Mouse (Mus musculus) limb, embryonic 15.5 days (tissue): ENCODE results near the gene Rora. TPM values are rescaled to one million over a fixed set of nuclear protein-coding genes. Genes with fewer than 3 reads are reported as not detected.

Experiments used
- ATAC-seq: fragments of 200-750 bp; cut with Nextera tagmentation; 2 replicates; pipeline ENCODE4 v1.8.0; 2017; ENCODE audit warnings: low read depth, moderate TSS enrichment; ENCODE audit not compliant: insufficient number of reproducible peaks, low FRiP score, low TSS enrichment
- H3K27ac ChIP-seq: fragments of 300-500 bp; sonication (generic); 2 replicates; pipeline ENCODE4 v1.5.1; 2015; ENCODE audit warnings: moderate library complexity, mild to moderate bottlenecking, inconsistent platforms
- H3K27me3 ChIP-seq: fragments of 300-500 bp; sonication (generic); 2 replicates; pipeline ENCODE4 v1.6.1; 2015; ENCODE audit warnings: inconsistent platforms
- H3K36me3 ChIP-seq: fragments of 300-500 bp; sonication (generic); 2 replicates; pipeline ENCODE4 v1.6.1; 2015; ENCODE audit warnings: inconsistent platforms
- H3K4me1 ChIP-seq: fragments of 300-500 bp; sonication (generic); 2 replicates; pipeline ENCODE4 v1.6.1; 2015; ENCODE audit warnings: inconsistent platforms
- H3K4me2 ChIP-seq: fragments of 300-500 bp; sonication (generic); 2 replicates; pipeline ENCODE4 v1.6.1; 2015; ENCODE audit warnings: mild to moderate bottlenecking, inconsistent platforms
- H3K4me3 ChIP-seq: fragments of 300-500 bp; sonication (generic); 2 replicates; pipeline ENCODE4 v1.5.1; 2015; ENCODE audit warnings: mild to moderate bottlenecking, inconsistent platforms
- H3K9ac ChIP-seq: fragments of 300-500 bp; sonication (generic); 2 replicates; pipeline ENCODE4 v1.6.1; 2015; ENCODE audit warnings: inconsistent platforms
- H3K9me3 ChIP-seq: fragments of 300-500 bp; sonication (generic); 2 replicates; pipeline ENCODE4 v1.6.1; 2016; ENCODE audit warnings: inconsistent platforms
- WGBS: fragments of 180-500 bp; shearing (Covaris S2); methylation state at CpG from one replicate; pipeline ENCODE4 v1.1.7; 2015; 5-methylcytosine and 5-hydroxymethylcytosine counted together
- polyA plus RNA-seq: library from polyadenylated mRNA; unstranded; fragments of >200 nt; fragmentation: Nextera tagmentation; extraction: Ambion mirVana; gene quantifications from 2 replicates; pipeline ENCODE4 v1.2.1, GENCODE M21; 2015

Rora gene
- polyA plus RNA-seq, 1 experiment from 2014 or later = 25.4 TPM

DNA sequence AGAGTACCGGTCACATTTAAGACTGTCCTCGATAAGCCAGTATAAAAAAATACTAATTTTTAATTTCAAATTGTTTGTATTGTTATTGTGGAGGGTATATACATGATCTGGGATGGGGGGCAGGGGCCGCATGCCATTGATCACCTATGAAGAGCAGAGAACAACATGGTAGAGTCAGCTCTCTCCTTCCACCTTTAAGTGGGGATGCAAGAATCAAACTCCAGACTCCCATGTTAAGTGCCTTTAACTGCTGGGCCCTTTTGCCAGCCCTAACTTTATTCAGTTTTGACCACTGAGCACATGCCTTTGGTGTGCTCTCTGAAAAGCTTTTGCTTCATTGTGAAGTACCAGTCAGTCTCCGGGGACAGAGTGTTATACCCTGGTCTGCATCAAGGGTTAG lies 650.4 kb downstream of the Rora start:
- 92% methylated on average over 4 of the region's 4 CpGs for WGBS
- no peak overlapping the region for H3K9ac ChIP-seq
- peaks cover 35% of the 10 kb centered on the region for H3K4me1 ChIP-seq
- no peaks in the 10 kb centered on the region for H3K9me3 ChIP-seq
- ATAC-seq = no peak
- no peak overlapping the region for H3K4me3 ChIP-seq
- H3K27ac ChIP-seq = no peak overlapping the region
- H3K36me3 ChIP-seq = no peaks in the 10 kb centered on the region
- H3K4me2 ChIP-seq = no peak overlapping the region
- H3K27me3 ChIP-seq = peaks cover 3% of the 10 kb centered on the region; the same call in 1 of the 2 replicates

DNA sequence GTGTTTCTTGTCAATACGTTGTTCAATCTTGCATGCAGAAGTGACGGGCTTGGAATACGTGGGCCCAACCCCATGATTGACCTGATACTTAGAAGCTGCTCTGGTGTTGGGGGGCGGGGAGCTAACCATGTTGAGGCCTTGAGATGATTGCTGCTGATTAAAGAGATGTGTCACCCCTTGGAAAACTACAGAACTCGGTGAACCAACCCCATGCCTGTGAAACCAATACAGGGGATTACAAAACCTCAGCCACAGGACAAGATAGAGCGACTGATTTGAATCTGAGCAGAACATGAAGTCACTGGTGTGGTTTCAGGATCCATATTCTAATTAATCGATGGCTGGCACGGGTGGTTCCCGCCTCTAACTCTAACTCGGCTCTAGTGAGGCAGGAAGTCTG lies 650.9 kb downstream of the Rora start:
- Histone ChIP-seq H3K27ac (no peak overlapping the region), H3K9ac (no peak overlapping the region), H3K4me1 (peaks cover 35% of the 10 kb centered on the region), H3K9me3 (no peaks in the 10 kb centered on the region), H3K27me3 (peaks cover 3% of the 10 kb centered on the region; the same call in 1 of the 2 replicates), H3K4me2 (no peak overlapping the region), H3K4me3 (no peak overlapping the region), H3K36me3 (no peaks in the 10 kb centered on the region)
- WGBS = 63% methylated on average over 10 of the region's 10 CpGs
- ATAC-seq = no peak

DNA sequence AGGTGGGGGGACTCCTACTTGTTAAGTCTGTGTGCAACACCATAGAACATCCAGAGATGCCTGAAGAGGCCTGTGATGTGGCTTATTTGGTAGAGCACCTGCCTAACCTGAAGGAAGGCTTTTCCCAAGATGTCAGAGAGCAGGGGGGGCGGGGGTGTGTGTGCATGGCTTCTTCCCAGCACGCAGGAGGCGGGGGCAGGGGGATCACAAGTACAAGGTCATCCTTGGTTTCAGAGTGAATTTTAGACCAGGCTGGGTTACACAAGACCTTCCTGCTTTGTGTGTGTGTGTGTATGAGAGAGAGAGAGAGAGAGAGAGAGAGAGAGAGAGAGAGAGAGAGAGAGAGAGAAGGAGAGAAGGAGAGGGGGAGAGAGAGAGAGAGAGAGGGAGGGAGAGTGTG lies 651.4 kb downstream of the Rora start:
- 76% methylated on average over 3 of the region's 3 CpGs for whole genome bisulfite sequencing
- Histone ChIP-seq H3K27ac (no peak overlapping the region), H3K4me2 (no peak overlapping the region), H3K9ac (no peak overlapping the region), H3K36me3 (no peaks in the 10 kb centered on the region), H3K27me3 (no peaks in the 10 kb centered on the region), H3K4me1 (peaks cover 33% of the 10 kb centered on the region), H3K9me3 (no peaks in the 10 kb centered on the region), H3K4me3 (no peak overlapping the region)
- no peak for ATAC-seq

DNA sequence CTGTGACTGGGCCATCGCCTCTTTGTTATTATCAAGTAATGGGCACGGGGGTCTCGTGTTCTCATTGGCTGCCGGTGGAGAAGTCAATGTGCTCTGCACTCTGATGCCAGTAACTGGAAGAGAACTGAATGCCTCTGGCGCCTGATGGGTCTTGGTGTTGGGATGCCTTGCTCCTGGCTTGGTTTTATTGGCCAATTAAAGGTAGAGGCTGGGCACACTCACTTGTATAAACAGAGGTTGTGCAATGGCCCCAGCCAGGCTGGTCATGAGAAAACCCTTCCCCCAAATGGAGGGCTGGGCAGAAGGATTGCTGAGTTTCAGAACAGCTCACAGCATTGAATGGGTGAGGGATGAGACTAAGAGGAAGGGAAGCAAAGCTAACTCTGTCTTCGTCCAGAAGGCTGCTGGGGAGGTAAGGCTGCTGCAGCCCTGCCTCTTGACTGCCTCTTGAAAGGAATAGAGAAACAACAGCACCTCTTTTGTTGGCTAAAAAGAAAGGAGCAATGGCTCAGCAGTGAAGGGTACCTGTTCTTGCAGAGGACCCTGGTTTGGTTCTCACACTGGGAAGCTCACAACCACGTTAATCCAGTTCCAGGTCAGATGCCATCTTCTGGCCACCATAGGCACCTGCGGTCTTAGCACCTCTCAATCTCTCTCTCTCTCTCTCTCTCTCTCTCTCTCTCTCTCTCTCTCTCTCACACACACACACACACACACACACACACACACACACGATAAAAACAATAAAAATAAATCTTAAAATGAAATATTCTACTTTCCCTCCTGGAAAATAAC lies 653.3 kb downstream of the Rora start:
- no peaks in the 10 kb centered on the region for H3K9me3 ChIP-seq
- no peak overlapping the region for H3K4me2 ChIP-seq
- H3K36me3 ChIP-seq = no peaks in the 10 kb centered on the region
- H3K27ac ChIP-seq = no peak overlapping the region
- no peak for ATAC-seq
- 0 out of 2 replicates have a peak, but pooled peaks cover 2% of the 10 kb centered on the region for H3K27me3 ChIP-seq
- WGBS = 58% methylated on average over 9 of the region's 9 CpGs
- H3K4me3 ChIP-seq = no peak overlapping the region
- peaks cover 26% of the 10 kb centered on the region for H3K4me1 ChIP-seq
- H3K9ac ChIP-seq = no peak overlapping the region

DNA sequence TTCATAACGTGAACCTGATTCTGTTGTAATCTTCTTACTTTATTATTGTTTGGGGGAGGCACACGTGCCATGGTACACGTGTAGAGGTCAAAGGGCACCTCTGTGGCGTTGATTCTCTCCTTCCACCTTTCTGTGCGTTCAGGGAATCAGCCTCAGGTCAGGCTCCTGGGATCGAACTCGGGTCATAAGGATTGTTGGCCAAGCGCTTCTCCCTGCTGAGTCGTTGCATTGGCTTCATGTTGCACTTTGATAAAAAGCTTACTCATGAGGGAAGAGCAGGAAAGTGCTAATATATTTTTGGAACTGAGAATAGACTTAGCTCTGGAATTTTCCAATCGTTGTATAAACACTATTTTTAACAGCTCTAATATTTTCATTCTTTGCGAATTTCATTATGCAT lies 654.4 kb downstream of the Rora start:
- no peaks in the 10 kb centered on the region for H3K36me3 ChIP-seq
- H3K9ac ChIP-seq = no peak overlapping the region
- H3K4me2 ChIP-seq = no peak overlapping the region
- H3K27ac ChIP-seq = no peak overlapping the region
- H3K27me3 ChIP-seq = 0 out of 2 replicates have a peak, but pooled peaks cover 5% of the 10 kb centered on the region
- 86% methylated on average over 11 of the region's 11 CpGs for WGBS
- H3K9me3 ChIP-seq = no peaks in the 10 kb centered on the region
- H3K4me1 ChIP-seq = peaks cover 19% of the 10 kb centered on the region
- H3K4me3 ChIP-seq = no peak overlapping the region
- no peak for ATAC-seq

DNA sequence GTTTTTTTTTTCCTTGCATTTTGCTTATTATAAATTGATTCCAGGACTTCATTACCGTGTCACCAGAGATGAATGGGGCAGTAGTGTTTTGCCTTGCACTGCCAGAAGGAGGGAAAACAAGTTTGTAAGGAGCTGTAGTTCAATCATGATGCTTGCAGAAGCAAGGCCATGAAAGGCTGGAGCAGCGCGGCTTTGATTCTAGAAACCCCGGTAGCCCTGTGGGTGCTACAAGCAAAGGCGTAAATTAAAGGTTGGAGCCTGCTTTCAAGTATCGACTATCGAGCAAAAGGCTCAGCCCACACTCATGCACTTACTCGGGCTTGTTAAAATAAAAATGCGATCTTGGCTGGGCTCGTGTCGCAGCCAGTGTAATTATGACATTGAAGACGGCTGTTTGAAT lies 656.9 kb downstream of the Rora start:
- no peak overlapping the region for H3K9ac ChIP-seq
- no peaks in the 10 kb centered on the region for H3K9me3 ChIP-seq
- 0 out of 2 replicates have a peak, but pooled peaks cover 5% of the 10 kb centered on the region for H3K27me3 ChIP-seq
- WGBS = 15% methylated on average over 12 of the region's 12 CpGs
- H3K4me2 ChIP-seq = no peak overlapping the region
- H3K4me1 ChIP-seq = peaks cover 17% of the 10 kb centered on the region
- H3K4me3 ChIP-seq = no peak overlapping the region
- H3K36me3 ChIP-seq = no peaks in the 10 kb centered on the region
- no peak for ATAC-seq
- no peak overlapping the region for H3K27ac ChIP-seq

DNA sequence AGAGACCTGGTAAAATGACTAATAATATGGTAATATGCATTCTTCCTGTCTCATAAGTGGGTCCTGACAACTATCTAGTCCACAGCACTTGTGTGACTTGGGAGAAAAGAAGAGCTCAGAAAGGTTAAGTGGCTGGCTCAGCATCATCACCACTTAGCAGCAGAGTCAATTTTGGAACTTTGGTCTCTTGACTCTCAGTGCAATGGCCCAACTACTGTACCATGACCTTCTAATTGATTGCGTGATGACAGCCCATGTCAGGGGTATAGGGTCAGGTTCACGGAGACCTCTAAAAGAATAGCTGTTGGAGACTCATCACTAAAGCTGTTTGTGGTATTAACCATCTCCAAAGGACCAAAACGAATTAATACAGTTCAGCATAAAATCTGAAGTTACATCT lies 659.7 kb downstream of the Rora start:
- Histone ChIP-seq H3K9ac (no peak overlapping the region), H3K4me1 (peaks cover 11% of the 10 kb centered on the region; the same call in 1 of the 2 replicates), H3K27ac (no peak overlapping the region), H3K36me3 (no peaks in the 10 kb centered on the region), H3K27me3 (0 out of 2 replicates have a peak, but pooled peaks cover 5% of the 10 kb centered on the region), H3K4me2 (no peak overlapping the region), H3K4me3 (no peak overlapping the region), H3K9me3 (no peaks in the 10 kb centered on the region)
- ATAC-seq = no peak
- 89% methylated on average over 3 of the region's 3 CpGs for WGBS

DNA sequence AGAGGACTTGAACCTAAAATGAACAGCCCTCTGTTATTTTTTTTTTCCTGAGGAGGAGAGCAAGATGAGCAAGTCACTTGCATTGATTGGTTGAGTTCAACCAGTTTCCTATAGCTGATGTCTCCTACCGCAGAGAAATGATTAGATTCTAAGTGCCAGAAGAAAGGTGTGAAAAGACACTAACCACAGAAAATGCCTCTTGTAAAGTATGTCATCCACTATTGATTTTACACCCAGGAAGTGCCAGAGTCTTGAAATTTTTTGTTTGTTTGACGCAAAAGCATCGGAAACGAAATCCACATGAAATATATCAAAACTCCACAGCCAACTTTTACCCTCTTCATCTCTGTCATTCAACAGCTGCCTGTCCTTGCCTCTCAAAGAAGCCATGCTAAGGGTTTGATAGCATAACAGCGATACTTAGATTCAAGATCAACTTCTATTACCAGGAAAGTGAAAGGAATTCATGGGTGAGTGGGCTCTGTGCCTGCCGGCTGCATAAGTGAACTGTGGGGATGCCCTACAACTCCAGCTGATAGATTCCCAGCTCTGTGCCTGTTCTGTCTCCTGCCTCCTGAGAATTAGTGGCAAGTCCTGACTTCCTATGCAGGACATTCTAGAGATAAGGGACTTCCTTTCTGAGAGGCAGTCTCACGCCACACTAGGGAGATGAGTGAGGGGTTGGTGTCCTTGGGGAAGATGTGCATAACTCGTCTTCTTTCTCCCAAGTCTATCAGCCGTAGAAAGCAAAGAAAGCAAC lies 661.0 kb downstream of the Rora start:
- H3K9me3 ChIP-seq = no peaks in the 10 kb centered on the region
- no peak overlapping the region for H3K4me3 ChIP-seq
- H3K36me3 ChIP-seq = no peaks in the 10 kb centered on the region
- WGBS = 85% methylated on average over 9 of the region's 9 CpGs
- no peak overlapping the region for H3K27ac ChIP-seq
- H3K4me1 ChIP-seq = peaks cover 11% of the 10 kb centered on the region; the same call in 1 of the 2 replicates
- no peak for ATAC-seq
- no peak overlapping the region for H3K9ac ChIP-seq
- 0 out of 2 replicates have a peak, but pooled peaks cover 5% of the 10 kb centered on the region for H3K27me3 ChIP-seq
- H3K4me2 ChIP-seq = no peak overlapping the region

DNA sequence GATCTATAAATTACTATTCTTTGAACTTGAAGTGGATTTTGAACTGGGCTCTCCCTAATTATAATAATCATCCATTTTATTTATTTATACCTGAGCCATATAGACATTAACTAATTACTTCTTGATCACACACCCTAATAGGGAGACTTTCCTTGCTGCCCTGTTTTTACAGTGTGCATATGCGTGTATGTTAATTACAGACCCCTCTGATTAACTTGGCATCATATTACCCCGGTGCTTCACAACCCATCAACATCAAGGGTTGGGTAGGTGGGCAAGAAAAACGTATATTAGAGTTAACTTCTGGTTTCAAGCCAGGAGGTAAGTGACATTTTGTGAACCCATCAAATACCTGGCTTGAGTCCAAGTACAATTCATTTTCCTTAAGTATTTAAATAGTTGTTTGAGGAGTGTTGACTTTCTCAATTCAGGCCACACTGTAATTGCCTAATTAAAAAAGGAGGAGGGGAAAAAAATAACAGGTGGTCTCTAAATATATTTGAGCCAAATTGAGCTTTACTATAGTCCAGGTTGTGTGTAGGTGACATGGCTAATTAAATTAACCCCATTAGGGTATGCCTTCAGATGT lies 664.0 kb downstream of the Rora start:
- Histone ChIP-seq H3K4me2 (no peak overlapping the region), H3K27me3 (no peaks in the 10 kb centered on the region), H3K27ac (no peak overlapping the region), H3K36me3 (no peaks in the 10 kb centered on the region), H3K9me3 (no peaks in the 10 kb centered on the region), H3K9ac (no peak overlapping the region), H3K4me1 (no peaks in the 10 kb centered on the region), H3K4me3 (no peak overlapping the region)
- WGBS = 34% methylated on average over 3 of the region's 3 CpGs
- ATAC-seq = no peak

DNA sequence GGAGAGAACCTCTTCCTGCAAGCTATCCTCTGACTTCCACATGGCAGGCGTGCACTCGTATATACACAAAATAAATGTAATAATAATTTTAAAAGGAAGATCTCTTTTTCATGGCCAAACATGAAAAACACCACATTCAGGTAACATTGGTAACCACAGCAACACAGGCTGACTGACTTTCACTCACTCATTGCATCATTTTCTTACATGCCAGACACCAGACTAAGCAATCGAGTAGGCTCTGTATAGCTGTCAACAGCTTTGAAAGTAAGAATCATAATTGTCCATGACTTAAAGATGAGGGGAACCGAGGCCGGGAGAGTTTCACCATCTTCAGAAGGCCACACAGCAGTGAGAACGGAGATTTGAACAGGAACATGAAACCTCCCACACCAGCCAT lies 665.8 kb downstream of the Rora start:
- Histone ChIP-seq H3K4me3 (no peak overlapping the region), H3K27me3 (no peaks in the 10 kb centered on the region), H3K9ac (no peak overlapping the region), H3K36me3 (no peaks in the 10 kb centered on the region), H3K4me2 (no peak overlapping the region), H3K27ac (no peak overlapping the region), H3K9me3 (no peaks in the 10 kb centered on the region), H3K4me1 (no peaks in the 10 kb centered on the region)
- no peak for ATAC-seq
- WGBS = 85% methylated on average over 6 of the region's 6 CpGs

DNA sequence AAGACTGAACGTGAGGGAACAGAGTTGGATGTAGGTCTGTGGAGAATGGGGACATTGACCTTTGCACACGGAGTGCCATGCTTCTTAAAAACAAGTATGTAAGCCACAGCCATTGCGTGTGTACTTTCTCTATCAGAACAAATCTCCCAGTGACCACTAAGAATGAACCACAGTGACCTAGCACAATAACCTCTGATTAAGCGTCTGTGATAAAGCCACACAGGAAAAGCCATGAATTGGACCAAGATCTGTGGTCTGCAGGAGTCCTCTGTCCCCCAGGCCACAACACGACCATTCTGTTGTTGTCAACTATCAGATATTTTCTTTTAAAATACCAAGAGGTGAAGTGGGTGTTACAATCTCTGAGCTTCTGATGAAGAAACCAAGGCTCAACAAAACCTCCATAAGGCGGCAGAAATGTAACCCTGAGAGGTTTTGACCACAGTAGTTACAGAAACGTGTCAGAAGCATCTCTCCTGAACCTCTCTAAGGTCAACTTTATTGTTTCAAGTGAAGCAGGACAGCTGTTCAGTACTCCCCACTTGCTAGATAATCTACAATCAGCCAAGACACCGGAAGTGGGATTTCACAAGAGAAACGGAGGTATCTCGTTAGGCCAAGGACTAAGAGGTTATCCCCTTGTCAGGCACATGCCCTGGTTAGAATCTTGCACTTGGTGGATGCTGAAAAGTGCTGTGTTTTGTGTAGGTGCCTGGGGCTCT lies 666.5 kb downstream of the Rora start:
- WGBS = 64% methylated on average over 10 of the region's 10 CpGs

More for the DNA sequence above, 666.5 kb downstream of the Rora start:
- Histone ChIP-seq H3K27me3 (no peaks in the 10 kb centered on the region), H3K27ac (no peak overlapping the region), H3K9me3 (no peaks in the 10 kb centered on the region), H3K4me3 (no peak overlapping the region), H3K4me1 (no peaks in the 10 kb centered on the region), H3K4me2 (no peak overlapping the region), H3K36me3 (no peaks in the 10 kb centered on the region), H3K9ac (no peak overlapping the region)
- no peak for ATAC-seq
